10 mouse cellular contexts compared by ENCODE assay signal in genomic region chr10:121488623-121489299, GRCm38 (mm10). TPM values are rescaled to one million over a fixed set of nuclear protein-coding genes. Genes with fewer than 3 reads are reported as not detected.
DNase-seq lines count a peak whose midpoint lies in the region; ATAC-seq lines count a peak whose summit lies in the region.
"Had no signal": no experiment of that assay in that cellular context is flagged by ENCODE, and none has a peak within 500 bp of the region (broad histone marks: within the 10 kb centered on the region; RNA-seq: fewer than 3 reads in every experiment).

No protein-coding gene starts in this region.

- no peaks in the 10 kb centered on the region for H3K9me3 ChIP-seq in kidney, embryonic 16.5 days (ENCODE audit: low read length)
- no peaks in the 10 kb centered on the region for H3K9me3 ChIP-seq in forebrain, embryonic 10.5 days
- H3K9me3 ChIP-seq: forebrain, embryonic 15.5 days; neural tube, embryonic 13.5 days had no signal

- H3K4me3 ChIP-seq in kidney, embryonic 16.5 days (ENCODE audit: low read length) = no peak overlapping the region
- H3K4me3 ChIP-seq in forebrain, embryonic 10.5 days = no peak overlapping the region
- H3K4me3 ChIP-seq: forebrain, embryonic 15.5 days; neural tube, embryonic 13.5 days had no signal

- peak overlapping the region; percentile 60 for H3K27ac ChIP-seq in kidney, embryonic 16.5 days (ENCODE audit: low read length)
- no peak overlapping the region for H3K27ac ChIP-seq in forebrain, embryonic 10.5 days
- H3K27ac ChIP-seq: forebrain, embryonic 15.5 days; neural tube, embryonic 13.5 days had no signal

- peaks cover 6% of the 10 kb centered on the region; the same call in 1 of the 2 replicates for H3K4me1 ChIP-seq in kidney, embryonic 16.5 days (ENCODE audit: insufficient read depth, low read length)
- no peaks in the 10 kb centered on the region for H3K4me1 ChIP-seq in forebrain, embryonic 10.5 days
- H3K4me1 ChIP-seq: forebrain, embryonic 15.5 days; neural tube, embryonic 13.5 days had no signal

- 52% methylated on average over 14 of the region's 14 CpGs for WGBS in kidney, embryonic 16.5 days
- 93% methylated on average over 14 of the region's 14 CpGs for WGBS in forebrain, embryonic 10.5 days

- peak; percentile 75 to 79 for DNase-seq in frontal cortex, adult 2 months (ENCODE audit: extremely low spot score in 1 of 2, low spot score in 1 of 2)
- DNase-seq in frontal cortex, postnatal 14 days (ENCODE audit: low spot score in 2 of 2) = no peak
- peak; percentile 73 to 79 for DNase-seq in B cell, adult 2 months
- peak; percentile 77 for DNase-seq in lung, postnatal 25 days (ENCODE audit: low spot score)
- no peak for DNase-seq in thymus, postnatal 25 days
- no peak for DNase-seq in forebrain, embryonic 10.5 days (ENCODE audit: extremely low spot score, low spot score)
- DNase-seq in embryo, embryonic 10 days (ENCODE audit: low spot score) = no peak

- no peaks in the 10 kb centered on the region for H3K36me3 ChIP-seq in kidney, embryonic 16.5 days (ENCODE audit: insufficient read depth, low read length)
- H3K36me3 ChIP-seq in forebrain, embryonic 10.5 days (replicated peaks) = no peaks in the 10 kb centered on the region
- H3K36me3 ChIP-seq: forebrain, embryonic 15.5 days; neural tube, embryonic 13.5 days had no signal

- no peaks in the 10 kb centered on the region for H3K27me3 ChIP-seq in kidney, embryonic 16.5 days (ENCODE audit: insufficient read depth, low read length)
- no peaks in the 10 kb centered on the region for H3K27me3 ChIP-seq in forebrain, embryonic 10.5 days (ENCODE audit: poor library complexity, severe bottlenecking)
- H3K27me3 ChIP-seq: forebrain, embryonic 15.5 days; neural tube, embryonic 13.5 days had no signal

- peak; percentile 98 for ATAC-seq in kidney, embryonic 16.5 days (ENCODE audit: low FRiP score, low TSS enrichment)

- peak overlapping the region; percentile 28; the same call in 1 of the 2 replicates for H3K4me2 ChIP-seq in kidney, embryonic 16.5 days (replicated peaks; ENCODE audit: low read depth, low read length)
- H3K4me2 ChIP-seq: forebrain, embryonic 15.5 days; neural tube, embryonic 13.5 days had no signal

- H3K9ac ChIP-seq in kidney, embryonic 16.5 days (replicated peaks; ENCODE audit: low read length) = no peak overlapping the region; the same call in 1 of the 2 replicates
- H3K9ac ChIP-seq: forebrain, embryonic 15.5 days; neural tube, embryonic 13.5 days had no signal

RNA-seq across cellular contexts. Expression of gene Rassf3, which starts 12.6 kb away (rescaled TPM):
- polyA plus RNA-seq in frontal cortex, adult 2 months (2012; rRNA removed) = 18.0 and 21.5 TPM in 2 replicates
- 14.8 and 15.2 TPM in 2 replicates for polyA plus RNA-seq in kidney, embryonic 16.5 days (2015; fragmentation: Nextera tagmentation; extraction: Ambion mirVana)
- 10.6 and 12.2 TPM in 2 replicates for polyA plus RNA-seq in forebrain, embryonic 10.5 days (2016; fragmentation: Nextera tagmentation; extraction: Ambion mirVana)

Comparison
In these comparisons a context has a peak if more than half of its experiments do, and no peak if none do; other contexts are left out.
1. DNase-seq: peak in frontal cortex, adult 2 months (2 of 2), B cell, adult 2 months (2 of 2) and lung, postnatal 25 days (single experiment); none in frontal cortex, postnatal 14 days (0 of 2), thymus, postnatal 25 days (single experiment), forebrain, embryonic 10.5 days (single experiment) and embryo, embryonic 10 days (single experiment).